Mouse (Mus musculus) lung, postnatal 0 days (tissue): ENCODE measurements around the gene Myb. TPM values are rescaled to one million over a fixed set of nuclear protein-coding genes. Genes with fewer than 3 reads are reported as not detected.

Source experiments
- ATAC-seq: fragments of 200-750 bp; cut with Nextera tagmentation; 2 replicates; pipeline ENCODE4 v1.8.0; 2017; ENCODE audit warnings: moderate library complexity
- DNase-seq: peaks from one replicate; pipeline ENCODE4 v3.0.0-alpha.2; 2016; ENCODE audit warnings: low spot score
- H3K27ac ChIP-seq: fragments of 300-500 bp; sonication (generic); 2 replicates; pipeline ENCODE4 v1.5.1; 2014; ENCODE audit warnings: antibody characterized with exemption, mild to moderate bottlenecking, low read length, mixed read lengths
- H3K27me3 ChIP-seq: fragments of 300-500 bp; sonication (generic); replicated peaks from 2 replicates; pipeline ENCODE4 v1.6.1; 2014; ENCODE audit warnings: low read length, mixed read lengths; ENCODE audit not compliant: insufficient read depth
- H3K36me3 ChIP-seq: fragments of 300-500 bp; sonication (generic); 2 replicates; pipeline ENCODE4 v1.6.1; 2014; ENCODE audit warnings: low read length, mixed read lengths; ENCODE audit not compliant: insufficient read depth
- H3K4me1 ChIP-seq: fragments of 300-500 bp; sonication (generic); 2 replicates; pipeline ENCODE4 v1.6.1; 2014; ENCODE audit warnings: antibody characterized with exemption, low read depth, low read length, mixed read lengths; ENCODE audit not compliant: insufficient read depth
- H3K4me2 ChIP-seq: fragments of 300-500 bp; sonication (generic); replicated peaks from 2 replicates; pipeline ENCODE4 v1.6.1; 2014; ENCODE audit warnings: low read depth, mild to moderate bottlenecking, low read length, moderate library complexity, mixed read lengths
- H3K4me3 ChIP-seq: fragments of 300-500 bp; sonication (generic); 2 replicates; pipeline ENCODE4 v1.5.1; 2014; ENCODE audit warnings: low read depth, low read length
- H3K9ac ChIP-seq: fragments of 300-500 bp; sonication (generic); replicated peaks from 2 replicates; pipeline ENCODE4 v1.6.1; 2014; ENCODE audit warnings: low read depth, mild to moderate bottlenecking
- H3K9me3 ChIP-seq: fragments of 300-500 bp; sonication (generic); 2 replicates; pipeline ENCODE4 v1.6.1; 2016; ENCODE audit warnings: low read length, mixed read lengths
- CTCF ChIP-seq: IDR thresholded peaks from 2 replicates; pipeline ENCODE4 v1.5.1; 2016; ENCODE audit warnings: antibody characterized with exemption, mild to moderate bottlenecking
- EP300 ChIP-seq: IDR thresholded peaks from 2 replicates; pipeline ENCODE4 v1.6.1; 2016; ENCODE audit warnings: antibody characterized with exemption, mild to moderate bottlenecking, control low read depth
- WGBS: fragments of 180-500 bp; shearing (Covaris S2); extraction: QIAGEN DNeasy Blood & Tissue Kit; methylation state at CpG from one replicate; pipeline ENCODE4 v1.1.7; 2014; 5-methylcytosine and 5-hydroxymethylcytosine counted together
- polyA plus RNA-seq: library from polyadenylated mRNA; unstranded; fragments of >200 nt; fragmentation: Nextera tagmentation; extraction: Ambion mirVana; gene quantifications from 2 replicates; pipeline ENCODE4 v1.2.1, GENCODE M21; 2015

Gene Myb
- polyA plus RNA-seq, 1 experiment from 2014 or later: 5.2 TPM

DNA sequence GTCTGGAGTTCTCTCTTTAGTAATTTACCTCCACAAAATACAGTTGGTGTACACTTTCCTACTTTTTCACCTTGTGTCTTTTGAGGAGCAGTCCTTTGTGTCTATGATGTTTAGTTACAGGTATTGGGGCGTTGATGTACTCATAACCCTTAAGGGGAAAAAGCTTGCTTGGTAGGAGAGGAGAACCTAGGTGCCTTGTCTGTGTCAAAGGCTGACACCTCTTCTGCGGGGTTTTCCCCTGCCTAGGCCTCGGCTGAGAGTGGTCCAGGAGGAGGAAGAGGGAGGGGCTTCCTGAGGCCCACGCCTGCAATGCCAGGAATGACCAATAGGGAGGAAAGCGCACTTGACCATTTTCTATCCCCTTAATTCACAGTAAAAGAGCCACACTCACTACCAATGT, 17.9 kb upstream of the Myb start:
- Histone ChIP-seq H3K9me3 (no peaks in the 10 kb centered on the region), H3K4me1 (no peaks in the 10 kb centered on the region), H3K27me3 (no peaks in the 10 kb centered on the region), H3K4me2 (no peak overlapping the region), H3K36me3 (no peaks in the 10 kb centered on the region), H3K9ac (no peak overlapping the region), H3K4me3 (no peak overlapping the region), H3K27ac (no peak overlapping the region)
- DNase-seq (no peak), ATAC-seq (no peak)
- 42% methylated on average over 5 of the region's 5 CpGs for WGBS
- TF ChIP-seq CTCF (peak; percentile 28; the same call in 1 of the 2 replicates), EP300 (no peak)

DNA sequence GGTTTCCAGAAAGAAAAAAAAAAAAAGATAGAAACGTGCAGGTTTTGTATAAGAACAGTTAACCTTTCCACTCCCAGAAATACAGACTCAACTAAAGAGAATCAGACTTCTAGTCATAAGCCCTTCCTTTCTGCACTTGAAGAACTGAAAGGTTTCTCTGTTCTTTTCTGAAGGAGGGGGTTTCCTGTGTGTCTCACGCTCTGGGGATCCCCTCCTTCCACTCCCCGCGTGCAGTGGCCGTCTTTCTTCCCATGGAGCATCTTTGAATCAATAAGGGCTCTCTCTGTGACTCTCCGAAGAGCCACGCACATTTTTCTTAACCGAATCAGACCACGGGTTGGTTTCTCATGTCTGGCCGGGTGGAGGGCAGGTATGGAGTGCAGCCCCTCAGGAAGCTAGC, 17.5 kb upstream of the Myb start:
- WGBS: 69% methylated on average over 10 of the region's 10 CpGs
- no peaks in the 10 kb centered on the region for H3K27me3 ChIP-seq
- H3K4me3 ChIP-seq: no peak overlapping the region
- H3K36me3 ChIP-seq: no peaks in the 10 kb centered on the region
- DNase-seq: no peak
- no peak for ATAC-seq
- no peak overlapping the region for H3K27ac ChIP-seq
- TF ChIP-seq CTCF (no peak), EP300 (no peak)
- no peak overlapping the region for H3K4me2 ChIP-seq
- H3K9me3 ChIP-seq: no peaks in the 10 kb centered on the region
- H3K4me1 ChIP-seq: no peaks in the 10 kb centered on the region
- no peak overlapping the region for H3K9ac ChIP-seq

DNA sequence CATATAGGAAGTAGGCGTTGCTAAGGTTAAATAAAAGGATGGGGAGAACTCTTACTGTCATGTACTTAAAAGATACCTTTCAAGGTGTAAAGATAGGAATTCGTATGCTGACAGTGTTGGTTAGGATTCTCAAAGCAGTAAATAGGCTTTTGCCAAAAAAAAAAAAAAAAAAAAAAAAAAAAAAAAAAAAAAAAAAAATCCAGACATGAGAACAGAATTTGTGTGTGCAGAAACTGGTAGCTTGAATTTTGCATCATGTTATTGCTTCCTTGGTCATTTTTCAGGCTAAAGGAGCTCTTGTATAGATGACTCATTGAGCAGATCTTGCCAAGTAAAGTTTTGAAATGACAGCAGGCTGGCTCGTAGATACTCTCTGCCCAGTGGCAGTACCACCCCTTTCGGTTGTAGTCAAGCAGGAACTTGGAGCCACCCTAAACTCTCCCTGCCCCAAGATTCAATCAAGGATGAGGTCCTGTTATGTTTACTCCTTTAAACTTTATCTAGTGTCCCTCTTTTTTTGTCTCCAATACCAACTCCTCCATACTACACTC, 11.9 kb upstream of the Myb start:
- H3K27me3 ChIP-seq: no peaks in the 10 kb centered on the region
- H3K4me1 ChIP-seq: no peaks in the 10 kb centered on the region
- H3K36me3 ChIP-seq: no peaks in the 10 kb centered on the region
- no peaks in the 10 kb centered on the region for H3K9me3 ChIP-seq
- 79% methylated on average over 4 of the region's 4 CpGs for WGBS
- DNase-seq: no peak
- no peak overlapping the region for H3K4me2 ChIP-seq
- no peak overlapping the region for H3K27ac ChIP-seq
- no peak overlapping the region for H3K9ac ChIP-seq
- ATAC-seq: no peak
- no peak for TF ChIP-seq EP300
- H3K4me3 ChIP-seq: no peak overlapping the region

DNA sequence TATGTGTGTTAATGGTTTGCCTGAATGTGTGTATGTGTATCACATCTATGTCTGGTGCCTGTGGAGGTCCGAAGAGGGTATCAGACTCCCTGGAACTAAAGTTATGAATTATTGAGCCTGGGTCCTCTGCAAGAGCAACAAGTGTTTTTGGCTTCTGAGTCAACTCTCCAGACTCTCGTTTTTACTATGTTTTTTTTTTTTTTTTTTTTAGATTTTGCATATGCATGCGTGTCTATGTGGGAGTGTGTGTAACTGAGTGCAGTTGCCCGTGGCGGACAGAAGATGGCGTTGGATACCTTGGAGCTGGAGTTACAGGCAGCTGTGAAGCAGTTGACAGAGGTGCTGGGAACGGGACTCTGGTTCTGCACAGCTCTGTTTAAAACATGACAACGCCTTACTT, 7.7 kb upstream of the Myb start:
- no peaks in the 10 kb centered on the region for H3K9me3 ChIP-seq
- TF ChIP-seq EP300 (no peak), CTCF (no peak)
- H3K4me1 ChIP-seq: no peaks in the 10 kb centered on the region
- no peak overlapping the region for H3K9ac ChIP-seq
- no peak overlapping the region for H3K27ac ChIP-seq
- H3K4me3 ChIP-seq: no peak overlapping the region
- WGBS: 92% methylated on average over 8 of the region's 8 CpGs
- H3K36me3 ChIP-seq: no peaks in the 10 kb centered on the region
- ATAC-seq (no peak), DNase-seq (no peak)
- H3K4me2 ChIP-seq: no peak overlapping the region
- no peaks in the 10 kb centered on the region for H3K27me3 ChIP-seq

DNA sequence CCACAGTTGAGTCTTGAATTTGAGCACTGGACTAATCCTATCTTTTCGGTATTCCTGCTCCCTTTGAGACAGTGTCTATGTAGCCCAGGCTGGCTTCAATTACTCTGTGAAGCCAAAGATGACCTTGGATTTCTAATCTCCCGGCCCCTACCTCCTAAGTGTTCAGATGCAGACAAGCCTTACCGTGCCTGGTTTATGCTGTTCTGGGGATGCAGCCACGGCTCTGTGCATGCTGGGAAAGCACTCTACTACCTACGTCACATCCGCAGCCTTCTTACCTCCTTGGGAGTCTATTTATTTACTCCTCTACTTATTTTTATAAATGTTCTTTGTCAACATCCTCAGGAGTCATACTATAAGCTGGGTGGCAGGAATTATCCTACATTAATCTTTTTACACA, 7.1 kb upstream of the Myb start:
- H3K4me2 ChIP-seq: no peak overlapping the region
- ATAC-seq: no peak
- H3K36me3 ChIP-seq: no peaks in the 10 kb centered on the region
- no peak overlapping the region for H3K27ac ChIP-seq
- TF ChIP-seq EP300 (no peak), CTCF (no peak)
- no peaks in the 10 kb centered on the region for H3K27me3 ChIP-seq
- no peak overlapping the region for H3K4me3 ChIP-seq
- 91% methylated on average over 6 of the region's 6 CpGs for WGBS
- no peak for DNase-seq
- H3K4me1 ChIP-seq: no peaks in the 10 kb centered on the region
- no peak overlapping the region for H3K9ac ChIP-seq
- no peaks in the 10 kb centered on the region for H3K9me3 ChIP-seq

DNA sequence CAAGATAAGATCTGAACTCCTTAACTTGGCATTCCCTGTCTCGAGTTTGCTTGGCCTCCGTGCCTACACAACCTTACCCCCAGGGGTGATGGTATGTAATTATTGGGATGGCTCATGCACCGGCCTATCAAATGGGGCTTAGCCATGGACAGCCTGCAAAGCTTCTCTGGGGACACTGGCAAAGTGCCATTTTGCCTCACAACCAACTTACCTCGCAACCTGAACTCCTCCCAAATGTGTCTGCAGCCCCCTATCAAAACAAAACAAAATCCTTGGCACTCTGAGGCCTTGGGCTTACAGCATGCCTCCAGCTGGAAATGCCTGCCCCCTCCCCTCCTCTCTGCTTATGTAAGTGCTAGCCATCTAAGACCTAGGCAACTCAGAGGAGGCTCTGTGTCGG, 6.4 kb upstream of the Myb start:
- Histone ChIP-seq H3K4me1 (no peaks in the 10 kb centered on the region), H3K4me3 (no peak overlapping the region), H3K4me2 (no peak overlapping the region), H3K27me3 (no peaks in the 10 kb centered on the region), H3K27ac (no peak overlapping the region), H3K36me3 (no peaks in the 10 kb centered on the region), H3K9ac (no peak overlapping the region), H3K9me3 (no peaks in the 10 kb centered on the region)
- DNase-seq (no peak), ATAC-seq (no peak)
- TF ChIP-seq EP300 (no peak), CTCF (no peak)
- WGBS: 77% methylated on average over 5 of the region's 5 CpGs

DNA sequence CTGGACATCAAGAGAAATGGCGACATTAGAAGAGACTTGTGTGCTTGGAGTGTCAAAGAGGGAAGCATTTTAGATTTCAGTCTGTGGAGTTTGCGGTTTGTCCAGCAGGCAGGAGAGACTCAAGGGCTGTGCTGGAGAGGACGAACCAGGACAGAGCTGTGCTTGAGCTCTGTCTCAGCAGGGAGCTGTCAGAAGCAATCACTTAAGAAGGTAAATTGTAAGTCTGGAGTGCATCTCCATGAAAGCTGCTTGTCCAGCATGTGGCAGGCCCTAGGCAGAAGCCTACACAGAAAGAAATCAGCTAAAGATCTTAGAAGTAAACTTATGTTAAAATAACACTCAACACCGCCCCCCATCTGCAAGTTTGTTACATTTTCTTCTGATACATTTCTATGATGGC, 4.6 kb upstream of the Myb start:
- Histone ChIP-seq H3K4me2 (no peak overlapping the region), H3K27ac (no peak overlapping the region), H3K9ac (no peak overlapping the region), H3K9me3 (no peaks in the 10 kb centered on the region), H3K4me3 (no peak overlapping the region), H3K4me1 (no peaks in the 10 kb centered on the region), H3K27me3 (0 out of 2 replicates have a peak, but pooled peaks cover 2% of the 10 kb centered on the region), H3K36me3 (no peaks in the 10 kb centered on the region)
- TF ChIP-seq EP300 (no peak), CTCF (no peak)
- WGBS: 85% methylated on average over 4 of the region's 4 CpGs
- ATAC-seq (no peak), DNase-seq (no peak)
